Mouse (Mus musculus): Measurements from ENCODE around the gene Gimap4.

GRCm38 (mm10) chr6:48679701-48680100 is 4.6 kb upstream of the Gimap4 start:
- no peak for TF ChIP-seq POLR2A (IDR thresholded peaks at IDR 0.05; ENCODE audit: extremely low read depth, insufficient read depth, low read length)
- TF ChIP-seq CTCF (IDR thresholded peaks at IDR 0.05; ENCODE audit: low read depth, low read length): no peak
